Mouse (Mus musculus) midbrain, embryonic 15.5 days (tissue): ENCODE measurements around the gene Fdx1. TPM values are rescaled to one million over a fixed set of nuclear protein-coding genes. Genes with fewer than 3 reads are reported as not detected.

ENCODE experiments used
- ATAC-seq: fragments of 200-750 bp; cut with Nextera tagmentation; replicated peaks from 2 replicates; pipeline ENCODE4 v1.8.0; 2017; ENCODE audit warnings: moderate TSS enrichment
- H3K27ac ChIP-seq: fragments of 300-500 bp; sonication (generic); 2 replicates; pipeline ENCODE4 v1.5.1; 2015; ENCODE audit warnings: mild to moderate bottlenecking, inconsistent platforms
- H3K27me3 ChIP-seq: fragments of 300-500 bp; sonication (generic); replicated peaks from 2 replicates; pipeline ENCODE4 v1.6.1; 2015; ENCODE audit warnings: inconsistent platforms
- H3K36me3 ChIP-seq: fragments of 300-500 bp; sonication (generic); replicated peaks from 2 replicates; pipeline ENCODE4 v1.6.1; 2015; ENCODE audit warnings: inconsistent platforms
- H3K4me1 ChIP-seq: fragments of 300-500 bp; sonication (generic); 2 replicates; pipeline ENCODE4 v1.6.1; 2015; ENCODE audit warnings: inconsistent platforms
- H3K4me2 ChIP-seq: fragments of 300-500 bp; sonication (generic); 2 replicates; pipeline ENCODE4 v1.6.1; 2015; ENCODE audit warnings: inconsistent platforms, mild to moderate bottlenecking, moderate library complexity
- H3K4me3 ChIP-seq: fragments of 300-500 bp; sonication (generic); 2 replicates; pipeline ENCODE4 v1.5.1; 2015; ENCODE audit warnings: mild to moderate bottlenecking, inconsistent platforms
- H3K9ac ChIP-seq: fragments of 300-500 bp; sonication (generic); 2 replicates; pipeline ENCODE4 v1.6.1; 2015; ENCODE audit warnings: mild to moderate bottlenecking, inconsistent platforms
- H3K9me3 ChIP-seq: fragments of 300-500 bp; sonication (generic); 2 replicates; pipeline ENCODE4 v1.6.1; 2016; ENCODE audit warnings: inconsistent platforms
- WGBS: fragments of 180-500 bp; shearing (Covaris S2); methylation state at CpG from one replicate; pipeline ENCODE4 v1.1.7; 2015; ENCODE audit warnings: mixed read lengths; 5-methylcytosine and 5-hydroxymethylcytosine counted together
- polyA plus RNA-seq: library from polyadenylated mRNA; unstranded; fragments of >200 nt; fragmentation: Nextera tagmentation; extraction: Ambion mirVana; gene quantifications from 2 replicates; pipeline ENCODE4 v1.2.1, GENCODE M21; 2015

Gene Fdx1
- polyA plus RNA-seq, 1 experiment from 2014 or later, result 35.7 TPM

DNA sequence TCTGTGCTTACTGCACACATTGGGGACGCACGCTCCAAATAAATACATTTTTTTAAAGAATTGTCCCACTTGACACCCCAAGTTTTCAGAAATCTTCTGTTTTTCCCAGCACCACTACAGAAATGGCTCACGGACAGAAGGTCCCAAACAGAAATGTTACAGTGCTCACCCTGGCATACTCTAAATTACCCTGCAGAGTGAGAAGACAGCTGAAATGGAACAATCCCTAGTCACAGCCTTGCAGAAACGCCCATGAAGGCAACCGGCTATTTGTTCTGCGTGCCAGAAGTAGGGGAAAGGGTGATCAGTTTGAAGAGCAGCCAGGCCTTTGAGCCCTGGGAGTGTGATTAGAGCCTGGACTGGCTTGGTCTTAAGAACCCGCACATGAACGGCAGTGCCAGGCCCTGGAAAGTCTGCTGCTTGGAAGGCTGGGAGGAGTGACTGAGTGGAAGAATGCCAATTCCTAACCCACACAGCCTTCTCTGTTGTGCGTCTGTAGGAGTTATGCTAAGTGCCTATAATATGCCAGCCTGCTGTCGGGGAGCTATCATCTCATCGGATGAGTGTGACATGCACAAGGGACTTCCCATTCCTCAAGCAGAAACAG lies 22.2 kb upstream of the Fdx1 start:
- Histone ChIP-seq H3K27me3 (no peaks in the 10 kb centered on the region), H3K27ac (no peak overlapping the region), H3K4me3 (no peak overlapping the region), H3K9me3 (no peaks in the 10 kb centered on the region), H3K4me1 (no peaks in the 10 kb centered on the region), H3K4me2 (no peak overlapping the region), H3K36me3 (no peaks in the 10 kb centered on the region), H3K9ac (no peak overlapping the region)
- WGBS, result 71% methylated on average over 11 of the region's 11 CpGs
- 0 out of 2 replicates have a peak, but pooled peaks have one; percentile 17 for ATAC-seq

DNA sequence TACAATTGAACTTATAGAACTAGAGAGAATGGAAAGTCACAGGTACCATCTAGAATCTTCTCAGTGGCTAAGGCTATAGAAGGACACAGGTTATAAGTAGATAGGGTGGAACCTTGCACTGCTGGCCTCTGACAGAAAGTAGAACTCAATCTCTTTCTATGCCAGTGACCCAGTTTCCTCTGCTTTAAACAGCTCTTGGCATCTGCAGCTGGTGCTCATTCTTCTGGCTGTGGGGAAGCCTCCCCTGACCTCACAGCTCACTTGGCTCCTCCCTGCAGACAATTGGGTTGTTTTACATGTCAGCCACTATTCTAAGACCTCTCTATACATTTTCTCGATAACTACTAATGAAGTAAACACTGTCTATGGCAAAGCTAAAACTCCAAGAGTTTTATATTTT lies 17.8 kb upstream of the Fdx1 start:
- Histone ChIP-seq H3K9ac (no peak overlapping the region), H3K27me3 (no peaks in the 10 kb centered on the region), H3K36me3 (no peaks in the 10 kb centered on the region), H3K9me3 (no peaks in the 10 kb centered on the region), H3K4me3 (no peak overlapping the region), H3K4me2 (no peak overlapping the region), H3K27ac (no peak overlapping the region), H3K4me1 (no peaks in the 10 kb centered on the region)
- no peak for ATAC-seq
- 77% methylated on average over 1 of the region's 1 CpGs for WGBS

DNA sequence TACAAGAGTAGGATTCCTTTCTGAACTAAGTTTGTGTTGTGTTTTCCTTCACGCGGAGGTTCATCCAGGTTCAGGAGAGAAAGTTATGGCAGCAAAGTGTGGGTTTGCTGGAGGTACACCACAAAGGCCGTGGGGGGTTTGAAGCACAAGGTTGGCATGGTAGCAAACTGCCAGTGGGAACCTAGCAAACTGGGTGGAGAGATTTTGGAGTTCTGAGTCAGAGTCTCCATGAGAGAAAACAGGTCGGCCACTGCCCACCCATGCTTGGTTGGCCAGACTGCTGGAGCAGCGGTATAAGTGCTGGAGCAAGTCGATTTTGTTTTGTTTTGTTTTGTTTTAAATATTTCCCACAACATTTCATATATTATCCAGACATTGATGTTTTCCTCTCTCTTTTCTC lies 15.9 kb upstream of the Fdx1 start:
- Histone ChIP-seq H3K4me2 (no peak overlapping the region), H3K27me3 (no peaks in the 10 kb centered on the region), H3K9me3 (no peaks in the 10 kb centered on the region), H3K4me1 (no peaks in the 10 kb centered on the region), H3K27ac (no peak overlapping the region), H3K36me3 (no peaks in the 10 kb centered on the region), H3K9ac (no peak overlapping the region), H3K4me3 (no peak overlapping the region)
- no peak for ATAC-seq
- 96% methylated on average over 6 of the region's 6 CpGs for WGBS

DNA sequence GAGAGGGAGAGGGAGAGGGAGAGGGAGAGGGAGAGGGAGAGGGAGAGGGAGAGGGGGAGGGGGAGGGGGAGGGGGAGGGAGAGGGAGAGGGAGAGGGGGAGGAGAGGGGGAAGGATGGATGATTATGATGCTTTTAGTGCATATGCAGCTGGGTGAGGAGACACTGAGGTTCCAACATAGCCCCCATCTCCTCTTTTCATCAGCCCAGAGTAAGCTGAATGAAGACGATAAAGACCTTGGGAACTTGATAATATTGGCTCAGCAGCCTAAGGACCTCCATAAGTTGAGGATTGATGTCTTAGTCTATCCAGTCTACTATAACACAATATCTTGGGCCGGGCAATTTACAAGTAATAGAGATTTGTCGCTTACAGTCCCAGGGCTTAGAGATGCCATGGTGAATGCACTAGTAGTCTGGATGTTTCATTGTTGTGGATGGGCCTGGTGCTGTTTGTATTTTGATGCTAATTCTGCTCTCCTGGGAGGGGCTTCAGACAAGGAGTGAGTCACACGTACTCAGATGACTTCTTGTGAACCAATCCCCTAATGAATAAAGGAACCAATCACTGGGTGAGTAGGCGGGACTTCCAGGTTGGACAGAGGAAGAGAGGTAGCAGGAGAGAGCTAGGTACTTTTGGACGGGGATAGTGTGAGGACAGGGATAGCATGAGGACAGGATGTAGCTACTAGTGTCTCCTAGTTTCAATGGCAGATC lies 15.3 kb upstream of the Fdx1 start:
- Histone ChIP-seq H3K4me3 (no peak overlapping the region), H3K27me3 (no peaks in the 10 kb centered on the region), H3K36me3 (no peaks in the 10 kb centered on the region), H3K9ac (no peak overlapping the region), H3K4me1 (no peaks in the 10 kb centered on the region), H3K4me2 (no peak overlapping the region), H3K27ac (no peak overlapping the region), H3K9me3 (no peaks in the 10 kb centered on the region)
- WGBS, result 79% methylated on average over 6 of the region's 6 CpGs
- no peak for ATAC-seq

DNA sequence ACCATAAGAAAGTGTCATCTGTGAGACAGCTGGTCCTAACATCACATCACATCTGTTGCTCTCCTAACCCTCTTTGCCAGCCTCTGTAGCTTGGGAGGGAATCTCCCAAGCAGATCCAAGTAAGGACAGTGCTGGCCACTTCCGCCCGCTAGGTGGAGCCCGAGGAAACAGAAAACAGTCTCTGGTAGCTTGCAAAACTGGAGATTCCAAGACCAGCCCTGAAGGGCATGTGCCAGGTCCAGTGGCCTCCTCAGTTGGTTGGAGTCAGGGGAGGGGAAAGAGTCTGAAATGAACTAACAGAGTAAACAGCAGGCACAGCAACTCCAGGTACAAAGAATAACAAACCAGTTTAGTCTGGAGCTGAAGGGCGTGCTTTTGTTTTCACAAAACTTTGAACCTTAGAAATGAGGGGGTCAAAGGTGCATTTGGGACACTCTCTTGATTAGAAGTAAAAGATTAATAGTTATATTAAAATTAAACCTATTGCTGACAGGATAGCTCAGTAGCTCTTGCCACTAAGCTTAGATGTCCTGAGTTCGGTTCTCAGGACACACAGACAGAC lies 14.2 kb upstream of the Fdx1 start:
- Histone ChIP-seq H3K27ac (no peak overlapping the region), H3K4me2 (no peak overlapping the region), H3K4me1 (no peaks in the 10 kb centered on the region), H3K4me3 (no peak overlapping the region), H3K9ac (no peak overlapping the region), H3K36me3 (no peaks in the 10 kb centered on the region), H3K9me3 (no peaks in the 10 kb centered on the region), H3K27me3 (no peaks in the 10 kb centered on the region)
- 44% methylated on average over 5 of the region's 5 CpGs for WGBS
- ATAC-seq, result peak; percentile 70

DNA sequence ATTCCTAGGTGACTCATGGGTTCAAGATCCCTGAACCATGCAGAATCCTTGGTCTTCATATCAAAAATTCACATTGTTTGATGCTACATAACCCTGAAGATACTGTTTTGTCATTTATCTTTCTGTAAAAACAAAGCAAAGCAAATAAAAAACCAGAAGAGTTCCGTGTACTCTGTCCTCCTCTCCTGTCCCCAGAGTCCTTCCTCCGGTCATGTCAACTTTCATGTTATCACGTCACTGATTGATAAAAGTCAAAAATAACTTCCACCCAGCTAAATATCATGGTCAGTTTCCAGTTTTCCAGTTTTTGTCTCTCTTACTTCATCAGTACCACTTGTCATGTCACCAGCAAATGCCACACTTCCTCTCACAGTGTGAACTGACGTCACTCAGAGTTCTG lies 11.5 kb upstream of the Fdx1 start:
- H3K4me3 ChIP-seq, result no peak overlapping the region
- H3K27me3 ChIP-seq, result no peaks in the 10 kb centered on the region
- no peaks in the 10 kb centered on the region for H3K36me3 ChIP-seq
- no peak for ATAC-seq
- H3K9ac ChIP-seq, result no peak overlapping the region
- no peak overlapping the region for H3K4me2 ChIP-seq
- whole genome bisulfite sequencing, result 84% methylated on average over 4 of the region's 4 CpGs
- H3K9me3 ChIP-seq, result no peaks in the 10 kb centered on the region
- H3K4me1 ChIP-seq, result no peaks in the 10 kb centered on the region
- no peak overlapping the region for H3K27ac ChIP-seq

DNA sequence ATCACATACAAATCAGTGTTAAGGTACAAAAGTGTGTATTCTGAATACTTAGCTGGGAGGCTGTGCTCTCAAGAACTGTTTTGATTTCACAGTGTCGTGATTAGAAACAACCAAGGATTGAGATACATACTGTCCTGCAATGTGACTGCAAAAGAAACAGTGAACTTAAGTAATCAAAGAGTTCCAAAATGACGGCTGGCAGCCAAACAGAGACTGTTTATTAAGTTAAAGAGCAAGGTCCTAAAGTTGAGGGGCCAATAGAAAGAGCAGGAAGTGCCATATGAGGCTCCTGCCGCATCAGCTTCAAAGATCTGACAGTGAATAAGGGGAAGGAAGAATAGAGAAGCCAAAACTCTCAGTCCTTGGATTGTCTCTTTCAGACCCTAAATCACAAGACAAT lies 10.5 kb upstream of the Fdx1 start:
- no peak for ATAC-seq
- 64% methylated on average over 3 of the region's 3 CpGs for WGBS
- Histone ChIP-seq H3K9ac (no peak overlapping the region), H3K36me3 (no peaks in the 10 kb centered on the region), H3K9me3 (no peaks in the 10 kb centered on the region), H3K4me2 (no peak overlapping the region), H3K27ac (no peak overlapping the region), H3K4me1 (no peaks in the 10 kb centered on the region), H3K27me3 (no peaks in the 10 kb centered on the region), H3K4me3 (no peak overlapping the region)

DNA sequence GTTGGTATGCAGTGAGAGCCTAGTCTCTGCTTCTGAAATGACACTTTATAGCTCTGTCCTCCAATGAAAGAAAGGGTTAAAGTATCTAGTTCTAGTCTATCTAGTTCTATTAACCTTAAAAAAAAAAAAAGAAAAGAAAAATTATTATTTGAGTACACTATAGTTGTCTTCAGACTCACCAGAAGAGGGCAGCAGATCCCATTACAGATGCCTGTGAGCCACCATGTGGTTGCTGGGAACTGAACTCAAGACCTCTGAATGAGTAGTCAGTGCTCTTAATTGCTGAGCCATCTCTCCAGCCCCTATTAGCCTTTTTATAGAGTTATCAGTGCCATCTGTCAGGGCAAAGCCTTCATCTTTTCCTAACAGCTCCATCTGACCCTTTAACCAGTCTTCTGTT lies 3.0 kb upstream of the Fdx1 start:
- no peaks in the 10 kb centered on the region for H3K9me3 ChIP-seq
- H3K4me1 ChIP-seq, result peaks cover 13% of the 10 kb centered on the region
- H3K4me2 ChIP-seq, result no peak overlapping the region
- no peak overlapping the region for H3K27ac ChIP-seq
- H3K36me3 ChIP-seq, result no peaks in the 10 kb centered on the region
- ATAC-seq, result no peak
- no peak overlapping the region for H3K4me3 ChIP-seq
- no peak overlapping the region for H3K9ac ChIP-seq
- 0 out of 2 replicates have a peak, but pooled peaks cover 3% of the 10 kb centered on the region for H3K27me3 ChIP-seq

DNA sequence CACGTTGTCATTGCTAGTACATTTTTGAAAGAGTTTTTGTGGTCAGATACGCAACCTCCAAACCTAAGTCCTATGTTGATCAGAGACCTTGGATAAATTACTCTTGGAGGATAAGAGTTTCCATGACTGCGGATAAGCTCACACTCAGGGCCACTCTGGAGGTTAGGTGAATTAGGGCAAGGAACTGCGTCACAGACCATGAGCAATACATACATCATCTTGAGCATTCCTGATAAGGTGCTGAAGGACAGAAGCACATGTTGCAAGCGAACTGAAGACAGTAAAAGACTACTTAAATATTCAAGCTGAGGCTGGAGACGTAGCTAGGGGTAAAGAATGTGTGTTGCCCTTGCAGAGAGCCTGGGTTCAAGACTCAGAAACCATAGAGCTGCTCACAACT lies 754 bp upstream of the Fdx1 start:
- Histone ChIP-seq H3K9ac (no peak overlapping the region), H3K4me1 (peaks cover 20% of the 10 kb centered on the region), H3K4me3 (no peak overlapping the region), H3K9me3 (no peaks in the 10 kb centered on the region), H3K4me2 (no peak overlapping the region), H3K27me3 (0 out of 2 replicates have a peak, but pooled peaks cover 3% of the 10 kb centered on the region), H3K27ac (no peak overlapping the region), H3K36me3 (no peaks in the 10 kb centered on the region)
- no peak for ATAC-seq
- WGBS, result 62% methylated on average over 6 of the region's 6 CpGs

DNA sequence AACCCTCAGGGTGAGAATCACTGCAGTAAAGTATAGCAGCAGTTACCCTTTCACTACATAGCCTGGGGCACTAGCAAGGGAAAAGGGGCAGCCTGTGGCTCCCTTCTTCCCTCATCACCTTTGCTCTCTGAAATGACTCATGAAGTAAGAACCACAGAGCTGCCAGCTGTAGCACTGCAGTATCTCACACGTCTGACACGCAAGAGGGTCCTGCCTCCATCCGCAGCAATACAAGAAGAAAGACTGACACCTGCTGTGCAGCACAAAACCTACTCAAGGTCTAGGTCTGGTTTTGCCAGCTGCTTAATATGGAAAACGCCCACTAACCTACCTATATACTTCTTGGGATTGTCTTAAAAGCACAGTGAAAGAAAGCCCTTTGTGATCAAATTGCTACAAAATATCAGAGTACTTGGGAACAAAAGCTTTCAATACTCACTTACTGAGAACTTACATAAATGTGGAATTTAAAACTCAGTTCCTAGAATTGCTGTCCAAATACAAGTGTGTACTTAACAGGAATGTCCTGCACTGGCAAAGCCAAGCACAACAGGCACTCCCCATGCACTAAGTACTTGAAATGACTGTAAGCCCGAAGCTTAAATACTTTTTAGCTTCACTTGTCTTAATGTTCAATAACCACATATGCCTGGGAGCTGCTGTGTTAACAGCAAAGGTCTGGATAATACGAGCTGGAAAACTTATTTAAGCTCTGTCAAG lies 2.0 kb downstream of the Fdx1 start:
- H3K27ac ChIP-seq, result no peak overlapping the region
- no peaks in the 10 kb centered on the region for H3K36me3 ChIP-seq
- 0 out of 2 replicates have a peak overlapping the region, but pooled peaks have one; percentile 11 for H3K4me2 ChIP-seq
- H3K9ac ChIP-seq, result no peak overlapping the region
- H3K4me3 ChIP-seq, result no peak overlapping the region
- peaks cover 20% of the 10 kb centered on the region for H3K4me1 ChIP-seq
- 0 out of 2 replicates have a peak, but pooled peaks cover 3% of the 10 kb centered on the region for H3K27me3 ChIP-seq
- ATAC-seq, result no peak
- 33% methylated on average over 6 of the region's 6 CpGs for WGBS
- no peaks in the 10 kb centered on the region for H3K9me3 ChIP-seq

DNA sequence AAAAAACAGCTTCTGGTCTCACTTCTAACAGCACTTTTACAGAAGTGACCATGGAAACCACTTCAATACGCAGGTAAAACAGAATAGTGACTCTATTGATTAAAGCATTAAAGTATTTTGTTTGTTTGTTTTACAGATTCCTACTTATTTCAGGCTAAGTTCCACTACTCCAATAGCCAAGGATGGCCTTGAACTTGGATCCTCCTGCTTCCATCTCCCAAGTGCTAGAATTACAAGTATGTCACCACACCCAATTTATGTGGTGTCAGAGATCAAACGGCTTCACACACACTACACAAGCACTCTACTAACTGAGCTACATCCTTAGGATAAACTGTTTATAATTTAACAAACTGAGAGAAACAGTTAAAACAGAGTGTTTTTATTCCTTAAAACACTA lies 3.0 kb downstream of the Fdx1 start:
- WGBS, result 92% methylated on average over 2 of the region's 2 CpGs
- H3K4me1 ChIP-seq, result peaks cover 20% of the 10 kb centered on the region
- H3K4me2 ChIP-seq, result no peak overlapping the region
- no peak for ATAC-seq
- H3K9ac ChIP-seq, result no peak overlapping the region
- H3K27me3 ChIP-seq, result 0 out of 2 replicates have a peak, but pooled peaks cover 3% of the 10 kb centered on the region
- H3K4me3 ChIP-seq, result no peak overlapping the region
- H3K27ac ChIP-seq, result no peak overlapping the region
- H3K9me3 ChIP-seq, result no peaks in the 10 kb centered on the region
- H3K36me3 ChIP-seq, result peaks cover 5% of the 10 kb centered on the region; the same call in 1 of the 2 replicates

DNA sequence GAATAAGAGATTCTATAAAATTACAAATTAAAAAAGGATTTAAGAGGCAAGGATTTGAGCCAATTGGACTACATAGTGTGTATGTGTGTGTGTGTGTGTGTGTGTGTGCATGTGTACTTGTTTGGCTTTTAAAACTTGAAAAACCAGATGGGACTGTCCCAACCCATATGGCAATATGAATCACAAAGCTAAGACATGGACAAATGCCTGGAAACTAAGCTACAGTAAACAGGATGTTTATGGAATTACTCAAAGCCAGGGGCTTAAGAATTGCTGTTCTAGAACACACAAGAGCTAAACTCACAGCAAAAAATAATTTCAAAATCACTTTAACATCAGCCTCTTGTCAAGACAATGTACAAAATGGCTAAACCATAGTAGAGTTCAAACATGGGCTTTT lies 4.4 kb downstream of the Fdx1 start:
- no peak for ATAC-seq
- Histone ChIP-seq H3K27ac (no peak overlapping the region), H3K4me1 (peaks cover 20% of the 10 kb centered on the region), H3K4me3 (no peak overlapping the region), H3K9me3 (no peaks in the 10 kb centered on the region), H3K27me3 (no peaks in the 10 kb centered on the region), H3K36me3 (peaks cover 5% of the 10 kb centered on the region; the same call in 1 of the 2 replicates), H3K9ac (no peak overlapping the region), H3K4me2 (no peak overlapping the region)
